Mouse (Mus musculus): ENCODE measurements around the gene Fgf14. TPM values are rescaled to one million over a fixed set of nuclear protein-coding genes. Genes with fewer than 3 reads are reported as not detected.
"Not testable (repeated sequence)": the region's sequence is repeated elsewhere in the genome, so short reads cannot be mapped to it uniquely, and the experiment has no call there.

The Fgf14 gene
- polyA plus RNA-seq, 1 experiment from 2014 or later = 1.2 TPM

DNA sequence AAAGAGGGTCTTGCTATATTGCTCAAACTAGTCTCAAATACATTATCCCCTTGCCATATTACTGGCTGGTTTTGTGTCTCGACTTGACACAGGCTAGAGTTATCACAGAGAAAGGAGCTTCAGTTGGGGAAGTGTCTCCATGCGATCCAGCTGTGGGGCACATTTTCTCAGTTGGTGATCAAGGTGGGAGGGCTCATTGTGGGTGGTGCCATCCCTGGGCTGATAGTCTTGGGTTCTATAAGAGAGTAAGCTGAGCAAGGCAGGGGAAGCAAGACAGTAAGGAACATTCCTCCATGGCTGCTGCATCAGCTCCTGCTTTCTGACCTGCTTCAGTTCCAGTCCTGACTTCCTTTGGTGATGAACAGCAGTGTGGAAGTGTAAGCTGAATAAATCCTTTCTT lies 141.6 kb downstream of the Fgf14 start:
- H3K36me3 ChIP-seq (ENCODE audit: control insufficient read depth, insufficient read depth, low read length); H3K9ac ChIP-seq (replicated peaks; ENCODE audit: low read depth, low read length); H3K9me3 ChIP-seq (ENCODE audit: control insufficient read depth, low read depth, low read length); H3K4me1 ChIP-seq (ENCODE audit: control insufficient read depth, insufficient read depth, low read length); H3K27me3 ChIP-seq (ENCODE audit: control insufficient read depth, insufficient read depth, low read length); ATAC-seq (ENCODE audit: insufficient number of reproducible peaks, insufficient read depth, low FRiP score, low read depth); H3K4me2 ChIP-seq (replicated peaks; ENCODE audit: low read depth, low read length); H3K4me3 ChIP-seq (ENCODE audit: low read depth, low read length); H3K27ac ChIP-seq (ENCODE audit: low read length): not testable (repeated sequence)
- WGBS = 64% methylated on average over 2 of the region's 2 CpGs

DNA sequence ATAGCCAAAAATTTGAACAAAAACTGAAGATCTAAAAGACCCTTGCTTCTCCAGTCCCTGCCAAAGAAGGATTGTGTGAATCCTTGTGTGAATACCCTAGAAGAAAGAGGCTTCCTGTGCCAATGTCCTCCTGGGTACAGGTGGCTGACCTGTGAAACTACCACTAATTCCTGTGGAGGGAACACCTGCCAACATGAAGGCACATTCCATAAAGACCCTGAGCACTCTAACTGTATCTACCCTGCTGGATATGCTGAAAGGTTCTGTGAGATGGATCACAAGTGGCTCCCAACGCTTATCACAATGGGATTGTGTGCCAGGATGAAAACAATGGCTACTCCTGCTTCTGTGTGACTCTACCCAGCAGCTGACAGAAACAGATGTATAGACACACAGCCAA lies 144.9 kb downstream of the Fgf14 start:
- Histone ChIP-seq H3K4me1 (ENCODE audit: control insufficient read depth, insufficient read depth, low read length) (no peaks in the 10 kb centered on the region), H3K4me3 (ENCODE audit: low read depth, low read length) (no peak overlapping the region), H3K27ac (ENCODE audit: low read length) (no peak overlapping the region), H3K9ac (replicated peaks; ENCODE audit: low read depth, low read length) (no peak overlapping the region), H3K9me3 (ENCODE audit: control insufficient read depth, low read depth, low read length) (no peaks in the 10 kb centered on the region), H3K4me2 (replicated peaks; ENCODE audit: low read depth, low read length) (no peak overlapping the region), H3K27me3 (ENCODE audit: control insufficient read depth, insufficient read depth, low read length) (no peaks in the 10 kb centered on the region), H3K36me3 (ENCODE audit: control insufficient read depth, insufficient read depth, low read length) (no peaks in the 10 kb centered on the region)
- no peak for ATAC-seq (ENCODE audit: insufficient number of reproducible peaks, insufficient read depth, low FRiP score, low read depth)
- 59% methylated on average over 1 of the region's 1 CpGs for WGBS

DNA sequence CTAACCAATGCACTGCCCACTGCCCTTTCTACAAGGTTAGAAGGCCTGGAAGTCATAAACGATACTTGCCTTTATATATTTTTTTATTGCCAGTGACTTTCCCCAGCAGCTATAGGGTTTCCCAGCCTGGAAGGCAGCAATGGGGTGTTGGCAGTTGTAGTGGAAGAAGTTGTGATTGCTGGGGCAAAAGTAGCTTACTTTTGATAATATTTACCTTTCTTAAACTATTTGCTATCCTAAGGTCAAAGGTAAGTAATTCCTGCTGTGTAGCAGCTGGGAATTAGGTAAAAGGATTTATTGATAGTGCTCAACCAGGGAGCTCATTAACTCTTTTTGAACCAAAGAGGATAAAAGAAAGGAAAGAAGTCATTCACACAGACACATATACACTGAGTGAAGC lies 164.9 kb downstream of the Fgf14 start:
- H3K4me2 ChIP-seq (replicated peaks; ENCODE audit: low read depth, low read length) = no peak overlapping the region
- ATAC-seq (ENCODE audit: insufficient number of reproducible peaks, insufficient read depth, low FRiP score, low read depth) = no peak

DNA sequence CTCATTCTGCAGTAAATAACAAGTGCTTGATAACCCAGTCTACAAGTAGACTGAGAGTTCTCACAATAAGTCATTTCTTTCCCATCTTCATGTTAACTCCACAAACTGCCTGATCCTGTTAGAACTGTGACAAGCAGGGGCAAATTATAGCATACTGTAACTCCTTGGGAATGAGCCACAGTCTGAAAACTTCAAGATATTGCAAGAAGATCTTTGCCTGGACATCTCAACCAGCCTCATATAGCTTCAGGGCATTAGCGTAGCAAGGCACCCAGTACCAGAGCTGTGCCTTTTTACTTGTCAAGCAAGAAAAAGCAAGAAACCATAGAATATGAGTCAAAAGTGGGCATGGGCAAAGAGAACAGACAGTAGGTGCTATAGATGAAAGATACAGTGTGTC lies 188.0 kb downstream of the Fgf14 start:
- H3K36me3 ChIP-seq (ENCODE audit: control insufficient read depth, insufficient read depth, low read length) = no peaks in the 10 kb centered on the region
- H3K27me3 ChIP-seq (ENCODE audit: control insufficient read depth, insufficient read depth, low read length) = no peaks in the 10 kb centered on the region
- no peaks in the 10 kb centered on the region for H3K4me1 ChIP-seq (ENCODE audit: control insufficient read depth, insufficient read depth, low read length)
- H3K9ac ChIP-seq (replicated peaks; ENCODE audit: low read depth, low read length) = no peak overlapping the region
- no peak for ATAC-seq (ENCODE audit: insufficient number of reproducible peaks, insufficient read depth, low FRiP score, low read depth)
- 95% methylated on average over 1 of the region's 1 CpGs for WGBS
- no peaks in the 10 kb centered on the region for H3K9me3 ChIP-seq (ENCODE audit: control insufficient read depth, low read depth, low read length)
- H3K4me3 ChIP-seq (ENCODE audit: low read depth, low read length) = no peak overlapping the region
- H3K27ac ChIP-seq (ENCODE audit: low read length) = no peak overlapping the region
- H3K4me2 ChIP-seq (replicated peaks; ENCODE audit: low read depth, low read length) = no peak overlapping the region

More for the DNA sequence above, 164.9 kb downstream of the Fgf14 start:
- 68% methylated on average over 1 of the region's 1 CpGs for WGBS
- Histone ChIP-seq H3K9ac (replicated peaks; ENCODE audit: low read depth, low read length) (no peak overlapping the region), H3K4me3 (ENCODE audit: low read depth, low read length) (no peak overlapping the region), H3K9me3 (ENCODE audit: control insufficient read depth, low read depth, low read length) (no peaks in the 10 kb centered on the region), H3K4me1 (ENCODE audit: control insufficient read depth, insufficient read depth, low read length) (no peaks in the 10 kb centered on the region), H3K27me3 (ENCODE audit: control insufficient read depth, insufficient read depth, low read length) (no peaks in the 10 kb centered on the region), H3K36me3 (ENCODE audit: control insufficient read depth, insufficient read depth, low read length) (no peaks in the 10 kb centered on the region), H3K27ac (ENCODE audit: low read length) (no peak overlapping the region)

DNA sequence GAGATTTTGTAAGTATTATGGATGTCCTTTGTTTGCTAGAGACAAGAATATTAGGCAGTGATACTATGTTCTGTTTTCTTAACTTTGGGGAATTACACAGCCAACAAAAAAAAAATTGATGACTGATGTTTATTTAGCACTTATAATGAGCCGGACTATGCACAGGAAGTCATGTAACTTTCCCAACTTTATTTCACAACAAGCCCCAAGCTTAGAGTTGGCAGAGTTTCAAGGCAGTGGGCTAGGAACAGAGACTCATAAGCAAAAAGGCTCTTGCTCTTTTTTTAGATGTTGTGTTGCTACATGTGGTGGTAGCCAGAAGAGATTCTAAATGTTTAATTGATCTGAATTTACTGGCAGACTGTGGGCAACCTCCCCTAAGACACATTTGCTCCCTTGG lies 191.7 kb downstream of the Fgf14 start:
- ATAC-seq (ENCODE audit: insufficient number of reproducible peaks, insufficient read depth, low FRiP score, low read depth) = no peak
- no peak overlapping the region for H3K27ac ChIP-seq (ENCODE audit: low read length)
- no peak overlapping the region for H3K9ac ChIP-seq (replicated peaks; ENCODE audit: low read depth, low read length)
- H3K27me3 ChIP-seq (ENCODE audit: control insufficient read depth, insufficient read depth, low read length) = no peaks in the 10 kb centered on the region
- no peaks in the 10 kb centered on the region for H3K4me1 ChIP-seq (ENCODE audit: control insufficient read depth, insufficient read depth, low read length)
- 69% methylated on average over 1 of the region's 1 CpGs for WGBS
- H3K9me3 ChIP-seq (ENCODE audit: control insufficient read depth, low read depth, low read length) = no peaks in the 10 kb centered on the region
- no peak overlapping the region for H3K4me2 ChIP-seq (replicated peaks; ENCODE audit: low read depth, low read length)
- no peaks in the 10 kb centered on the region for H3K36me3 ChIP-seq (ENCODE audit: control insufficient read depth, insufficient read depth, low read length)
- H3K4me3 ChIP-seq (ENCODE audit: low read depth, low read length) = no peak overlapping the region

DNA sequence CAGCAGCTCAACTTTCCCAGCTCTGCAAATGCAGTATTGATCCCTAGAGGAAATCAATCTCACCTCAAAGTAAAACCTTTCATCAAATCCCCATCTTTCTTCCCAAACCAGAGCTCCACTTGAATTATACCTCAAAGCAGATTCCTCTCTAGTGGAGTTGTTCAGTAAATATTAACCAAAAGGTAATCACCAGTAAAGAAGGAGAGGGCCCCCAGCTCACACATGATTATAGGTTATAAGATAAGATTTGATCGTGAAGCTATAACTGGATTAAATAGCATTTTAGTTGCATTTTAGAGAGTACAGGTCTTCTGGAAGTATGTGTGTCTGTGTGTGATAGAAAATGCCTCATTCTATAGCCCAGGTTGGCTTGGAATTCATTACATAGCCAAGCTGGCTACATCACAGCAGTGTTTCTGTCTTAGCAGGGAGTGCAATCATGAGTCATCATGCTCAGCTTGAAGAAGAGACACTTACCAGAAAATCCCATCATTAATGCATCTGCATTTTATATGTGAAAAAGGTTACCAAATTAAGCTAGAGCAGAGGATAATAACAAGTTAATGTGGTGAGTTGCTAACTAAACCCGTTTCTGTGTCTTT lies 202.8 kb downstream of the Fgf14 start:
- no peaks in the 10 kb centered on the region for H3K9me3 ChIP-seq (ENCODE audit: control insufficient read depth, low read depth, low read length)
- 62% methylated on average over 2 of the region's 2 CpGs for WGBS
- no peaks in the 10 kb centered on the region for H3K36me3 ChIP-seq (ENCODE audit: control insufficient read depth, insufficient read depth, low read length)
- ATAC-seq (ENCODE audit: insufficient number of reproducible peaks, insufficient read depth, low FRiP score, low read depth) = no peak
- H3K4me1 ChIP-seq (ENCODE audit: control insufficient read depth, insufficient read depth, low read length) = no peaks in the 10 kb centered on the region
- no peak overlapping the region for H3K4me2 ChIP-seq (replicated peaks; ENCODE audit: low read depth, low read length)
- no peak overlapping the region for H3K27ac ChIP-seq (ENCODE audit: low read length)
- no peak overlapping the region for H3K9ac ChIP-seq (replicated peaks; ENCODE audit: low read depth, low read length)
- no peaks in the 10 kb centered on the region for H3K27me3 ChIP-seq (ENCODE audit: control insufficient read depth, insufficient read depth, low read length)
- no peak overlapping the region for H3K4me3 ChIP-seq (ENCODE audit: low read depth, low read length)

DNA sequence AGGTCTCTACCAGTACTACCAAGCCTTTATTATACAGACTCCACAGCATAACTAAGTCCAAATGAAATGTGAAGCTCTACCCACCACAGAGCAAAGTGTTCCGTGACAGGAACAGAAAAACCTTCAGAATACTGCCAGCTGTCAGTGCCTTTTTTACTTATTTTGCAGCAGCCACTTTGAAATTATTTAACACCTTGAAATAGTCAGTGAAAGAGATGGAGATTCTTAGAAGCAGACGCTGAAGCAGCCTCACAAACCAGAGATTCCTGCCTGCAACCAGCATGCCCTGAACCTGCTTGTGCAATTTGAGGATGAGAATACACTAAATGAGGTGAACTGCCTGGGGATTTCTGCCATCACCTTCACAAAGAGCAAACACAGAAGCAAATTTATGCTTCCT lies 206.0 kb downstream of the Fgf14 start:
- no peak overlapping the region for H3K27ac ChIP-seq (ENCODE audit: low read length)
- H3K4me3 ChIP-seq (ENCODE audit: low read depth, low read length) = no peak overlapping the region
- 72% methylated on average over 2 of the region's 2 CpGs for WGBS
- H3K4me2 ChIP-seq (replicated peaks; ENCODE audit: low read depth, low read length) = no peak overlapping the region
- H3K9me3 ChIP-seq (ENCODE audit: control insufficient read depth, low read depth, low read length) = no peaks in the 10 kb centered on the region
- no peaks in the 10 kb centered on the region for H3K4me1 ChIP-seq (ENCODE audit: control insufficient read depth, insufficient read depth, low read length)
- no peaks in the 10 kb centered on the region for H3K36me3 ChIP-seq (ENCODE audit: control insufficient read depth, insufficient read depth, low read length)
- H3K27me3 ChIP-seq (ENCODE audit: control insufficient read depth, insufficient read depth, low read length) = no peaks in the 10 kb centered on the region
- ATAC-seq (ENCODE audit: insufficient number of reproducible peaks, insufficient read depth, low FRiP score, low read depth) = no peak
- no peak overlapping the region for H3K9ac ChIP-seq (replicated peaks; ENCODE audit: low read depth, low read length)

DNA sequence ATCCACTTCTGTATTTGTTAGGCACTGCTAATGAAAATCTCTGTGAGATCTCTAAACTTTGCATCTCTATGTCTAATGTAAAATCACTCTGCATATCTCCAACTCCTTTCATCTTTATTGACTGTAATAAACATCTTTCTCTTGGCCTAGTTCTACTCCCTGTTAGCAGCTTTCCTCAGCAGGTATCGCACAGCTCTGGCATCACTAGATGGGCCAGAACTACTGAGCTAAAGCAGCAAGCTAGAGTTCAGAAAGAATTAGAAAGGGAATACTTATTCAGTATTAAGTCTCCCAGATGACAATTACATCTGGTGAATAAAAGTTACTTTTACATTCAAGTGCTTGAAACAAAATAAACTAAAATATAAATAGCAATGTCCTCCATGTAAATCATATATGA lies 221.8 kb downstream of the Fgf14 start:
- Histone ChIP-seq H3K27me3 (ENCODE audit: control insufficient read depth, insufficient read depth, low read length) (no peaks in the 10 kb centered on the region), H3K27ac (ENCODE audit: low read length) (no peak overlapping the region), H3K36me3 (ENCODE audit: control insufficient read depth, insufficient read depth, low read length) (no peaks in the 10 kb centered on the region), H3K4me3 (ENCODE audit: low read depth, low read length) (no peak overlapping the region), H3K9ac (replicated peaks; ENCODE audit: low read depth, low read length) (no peak overlapping the region), H3K9me3 (ENCODE audit: control insufficient read depth, low read depth, low read length) (no peaks in the 10 kb centered on the region), H3K4me2 (replicated peaks; ENCODE audit: low read depth, low read length) (no peak overlapping the region), H3K4me1 (ENCODE audit: control insufficient read depth, insufficient read depth, low read length) (no peaks in the 10 kb centered on the region)
- no peak for ATAC-seq (ENCODE audit: insufficient number of reproducible peaks, insufficient read depth, low FRiP score, low read depth)
- 92% methylated on average over 1 of the region's 1 CpGs for WGBS

DNA sequence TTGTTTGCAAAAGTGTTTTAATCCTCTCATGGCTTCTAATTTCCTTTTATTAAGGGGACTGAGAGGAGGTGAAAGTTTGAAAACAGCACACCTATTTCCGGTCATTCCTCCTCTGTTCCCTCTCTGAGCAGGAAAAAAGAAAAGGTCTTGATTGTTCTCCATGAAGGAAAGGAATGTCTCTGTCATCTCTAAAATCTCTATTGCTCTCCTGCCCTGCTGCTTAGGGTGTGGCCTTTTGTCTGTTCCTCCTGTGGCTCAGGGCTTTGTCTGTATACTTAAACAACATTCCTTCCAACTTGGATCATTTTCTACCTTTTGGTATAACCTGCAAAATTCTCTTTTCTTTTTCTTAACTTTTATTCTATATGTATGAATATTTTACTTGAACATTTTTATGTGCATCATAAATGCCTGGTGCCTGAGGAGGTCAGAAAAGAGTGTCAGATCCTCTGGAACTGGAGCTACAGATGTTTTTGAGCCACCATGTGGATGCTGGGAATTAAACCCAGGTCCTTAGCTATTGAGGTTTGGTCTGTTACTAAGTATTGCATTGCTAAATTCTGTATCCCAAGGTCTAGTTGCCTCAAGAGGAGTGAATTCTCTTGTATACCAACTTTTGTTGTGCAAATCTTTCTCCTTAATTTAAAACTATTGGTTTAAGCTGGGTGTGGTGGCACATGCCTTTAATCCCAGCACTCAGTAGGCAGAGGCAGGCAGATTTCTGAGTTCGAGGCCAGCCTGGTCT lies 230.7 kb downstream of the Fgf14 start:
- no peaks in the 10 kb centered on the region for H3K4me1 ChIP-seq (ENCODE audit: control insufficient read depth, insufficient read depth, low read length)
- no peak for ATAC-seq (ENCODE audit: insufficient number of reproducible peaks, insufficient read depth, low FRiP score, low read depth)
- 66% methylated on average over 2 of the region's 2 CpGs for WGBS
- no peak overlapping the region for H3K4me2 ChIP-seq (replicated peaks; ENCODE audit: low read depth, low read length)
- H3K27me3 ChIP-seq (ENCODE audit: control insufficient read depth, insufficient read depth, low read length) = no peaks in the 10 kb centered on the region
- no peak overlapping the region for H3K27ac ChIP-seq (ENCODE audit: low read length)
- no peak overlapping the region for H3K9ac ChIP-seq (replicated peaks; ENCODE audit: low read depth, low read length)
- no peaks in the 10 kb centered on the region for H3K9me3 ChIP-seq (ENCODE audit: control insufficient read depth, low read depth, low read length)
- H3K36me3 ChIP-seq (ENCODE audit: control insufficient read depth, insufficient read depth, low read length) = no peaks in the 10 kb centered on the region
- no peak overlapping the region for H3K4me3 ChIP-seq (ENCODE audit: low read depth, low read length)
